Mouse (Mus musculus) kidney, adult 2 months (tissue): ENCODE results near the gene Itpripl2. TPM values are rescaled to one million over a fixed set of nuclear protein-coding genes. Genes with fewer than 3 reads are reported as not detected.

ENCODE experiments used
- DNase-seq: peaks from one replicate; pipeline ENCODE4 v3.0.0; 2021
- H3K27ac ChIP-seq: fragments of 200-500 bp; 2 replicates; pipeline ENCODE4 v1.5.1; 2012; ENCODE audit warnings: low read depth, low read length, control low read depth, inconsistent platforms; ENCODE audit not compliant: insufficient read depth
- H3K27me3 ChIP-seq: fragments of 200-500 bp; replicated peaks from 2 replicates; pipeline ENCODE4 v1.6.1; 2012; ENCODE audit warnings: mild to moderate bottlenecking, moderate library complexity, low read length, inconsistent platforms; ENCODE audit not compliant: control insufficient read depth, insufficient read depth
- H3K36me3 ChIP-seq: fragments of 200-500 bp; 2 replicates; pipeline ENCODE4 v1.6.1; 2012; ENCODE audit warnings: mild to moderate bottlenecking, moderate library complexity, low read length, inconsistent platforms; ENCODE audit not compliant: control insufficient read depth, insufficient read depth
- H3K4me1 ChIP-seq: fragments of 200-500 bp; 2 replicates; pipeline ENCODE4 v1.6.1; 2011; ENCODE audit warnings: low read length; ENCODE audit not compliant: control insufficient read depth, insufficient read depth
- H3K4me3 ChIP-seq: fragments of 200-500 bp; 2 replicates; pipeline ENCODE4 v1.5.1; 2011; ENCODE audit warnings: mild to moderate bottlenecking, low read depth, low read length, control low read depth; ENCODE audit not compliant: insufficient read depth
- CTCF ChIP-seq: fragments of 200-500 bp; conservative IDR thresholded peaks from 2 replicates; pipeline ENCODE4 v1.5.1; 2011; ENCODE audit warnings: low read depth, mild to moderate bottlenecking, control low read depth, low read length, moderate library complexity, mixed read lengths; ENCODE audit not compliant: insufficient read depth, insufficient read length
- POLR2A ChIP-seq: fragments of 200-500 bp; IDR thresholded peaks from one replicate; pipeline ENCODE4 v1.6.1; 2011; ENCODE audit warnings: low read depth, low read length, control low read depth
- WGBS: fragments of 180-500 bp; shearing (Covaris S2); methylation state at CpG from one replicate; pipeline ENCODE4 v1.1.7; 2018; 5-methylcytosine and 5-hydroxymethylcytosine counted together
- polyA plus RNA-seq: library from polyadenylated mRNA; depleted of rRNA; stranded (reverse); fragments of >200 nt; gene quantifications from 2 replicates; pipeline ENCODE4 v1.2.3, GENCODE M21; 2012

Gene Itpripl2
- polyA plus RNA-seq, 1 experiment = 6.9 TPM

DNA sequence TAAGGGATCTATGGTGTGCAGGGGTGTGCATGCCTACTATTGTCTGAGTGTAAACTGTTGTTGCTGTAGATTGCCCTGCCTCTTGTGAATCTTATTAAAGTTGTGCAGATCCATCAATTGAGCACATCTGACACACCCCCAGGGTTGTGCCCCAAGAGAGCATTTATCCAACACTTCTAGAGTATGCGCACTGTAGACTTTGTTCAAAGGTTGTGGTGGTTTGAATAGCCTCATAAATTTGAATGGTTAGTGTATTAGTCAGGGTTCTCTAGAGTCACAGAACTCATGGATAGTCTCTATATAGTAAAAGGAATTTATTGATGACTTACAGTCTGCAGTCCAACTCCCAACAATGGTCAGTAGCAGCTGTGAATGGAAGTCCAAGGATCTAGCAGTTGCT, 18.9 kb downstream of the Itpripl2 start:
- Histone ChIP-seq H3K27me3 (no peaks in the 10 kb centered on the region), H3K27ac (no peak overlapping the region), H3K4me1 (no peaks in the 10 kb centered on the region), H3K4me3 (no peak overlapping the region), H3K36me3 (no peaks in the 10 kb centered on the region)
- TF ChIP-seq POLR2A (no peak), CTCF (no peak)
- 96% methylated on average over 1 of the region's 1 CpGs for WGBS
- no peak for DNase-seq

DNA sequence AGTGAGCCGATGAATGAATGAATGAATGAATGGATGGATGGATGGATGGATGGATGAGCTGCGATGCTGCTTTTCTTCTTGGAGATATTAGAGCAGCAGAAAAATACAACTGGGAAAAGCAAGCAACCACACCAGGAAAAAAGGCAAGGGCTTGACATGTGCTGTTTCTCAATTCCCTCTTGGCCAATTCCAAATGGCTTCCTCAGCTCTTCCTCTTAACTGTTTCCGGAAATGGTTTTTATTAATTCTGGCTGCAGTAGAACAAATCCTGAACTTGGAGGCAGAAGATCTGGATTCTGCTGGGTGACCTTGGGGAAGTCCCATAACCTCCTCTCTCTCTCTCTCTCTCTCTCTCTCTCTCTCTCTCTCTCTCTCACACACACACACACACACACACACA, 23.7 kb downstream of the Itpripl2 start:
- peak; percentile 42 for DNase-seq
- no peaks in the 10 kb centered on the region for H3K4me1 ChIP-seq
- H3K36me3 ChIP-seq = no peaks in the 10 kb centered on the region
- H3K27ac ChIP-seq = 0 out of 2 replicates have a peak overlapping the region, but pooled peaks have one; percentile 6
- WGBS = 79% methylated on average over 3 of the region's 3 CpGs
- no peaks in the 10 kb centered on the region for H3K27me3 ChIP-seq
- TF ChIP-seq POLR2A (no peak), CTCF (no peak)
- no peak overlapping the region for H3K4me3 ChIP-seq

DNA sequence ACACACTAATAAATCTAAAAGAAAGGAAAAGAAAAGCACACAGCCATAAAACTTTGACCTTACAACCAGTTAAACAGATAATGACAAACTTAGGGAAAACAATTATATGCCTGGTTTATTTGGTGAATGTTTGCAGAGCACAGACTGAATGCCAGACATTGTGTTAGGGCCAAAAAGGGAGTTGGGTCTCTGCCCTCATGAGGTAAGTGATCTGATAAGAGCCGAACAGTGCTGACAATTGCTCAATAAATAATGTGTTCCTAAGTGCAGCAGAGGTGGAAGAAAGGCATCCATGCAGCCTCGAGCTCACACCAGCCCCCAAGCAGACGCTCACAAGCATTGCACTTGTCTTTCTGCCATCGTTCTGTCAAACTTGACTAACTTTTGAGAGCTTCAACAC, 27.3 kb downstream of the Itpripl2 start:
- 19% methylated on average over 4 of the region's 4 CpGs for WGBS
- Histone ChIP-seq H3K27me3 (no peaks in the 10 kb centered on the region), H3K4me1 (no peaks in the 10 kb centered on the region), H3K4me3 (no peak overlapping the region), H3K27ac (no peak overlapping the region), H3K36me3 (no peaks in the 10 kb centered on the region)
- DNase-seq = peak; percentile 28
- TF ChIP-seq CTCF (no peak), POLR2A (no peak)

GRCm38 (mm10) chr7:118462818-118463762, 28.7 kb downstream of the Itpripl2 start:
- Histone ChIP-seq H3K4me1 (no peaks in the 10 kb centered on the region), H3K27me3 (no peaks in the 10 kb centered on the region), H3K4me3 (no peak overlapping the region), H3K36me3 (no peaks in the 10 kb centered on the region), H3K27ac (no peak overlapping the region)
- TF ChIP-seq CTCF (no peak), POLR2A (no peak)
- DNase-seq = no peak
- WGBS = 38% methylated on average over 11 of the region's 11 CpGs

DNA sequence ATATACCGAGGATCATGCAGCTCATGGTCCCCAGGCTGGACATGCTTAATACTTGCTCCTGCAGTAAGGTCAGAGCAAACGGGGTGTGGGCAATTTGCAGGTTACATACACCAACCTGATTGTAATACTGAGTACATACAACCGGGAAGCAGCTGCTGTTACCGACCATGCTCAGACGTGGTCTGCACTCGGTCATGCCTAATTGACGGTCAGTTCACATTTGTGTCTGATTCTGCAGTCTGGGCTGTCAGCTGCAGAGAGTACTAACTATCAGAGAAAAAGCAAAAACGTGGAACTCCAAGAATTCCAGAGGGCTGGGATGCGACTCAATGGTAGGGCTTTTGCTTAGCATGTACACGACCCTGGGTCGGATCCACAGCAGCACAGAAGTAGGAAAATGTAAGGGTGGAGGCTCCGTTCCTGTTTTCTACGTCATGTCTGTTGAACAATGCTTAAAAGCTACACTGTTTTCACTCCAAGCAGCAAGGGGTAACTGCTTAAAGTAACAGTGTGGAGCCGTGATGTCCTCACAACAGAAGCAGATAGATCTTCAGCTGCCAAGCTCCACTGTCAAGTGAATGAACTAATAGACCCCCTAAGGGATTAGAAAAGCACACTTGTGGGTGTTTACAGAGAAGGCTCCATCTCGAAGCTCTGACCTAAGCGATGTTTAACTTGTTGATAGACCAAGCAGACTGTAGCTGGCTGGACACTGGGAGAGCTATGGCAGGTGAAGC, 30.2 kb downstream of the Itpripl2 start:
- TF ChIP-seq CTCF = no peak
- no peak for TF ChIP-seq POLR2A
- H3K27ac ChIP-seq = no peak overlapping the region
- no peaks in the 10 kb centered on the region for H3K27me3 ChIP-seq
- WGBS = 52% methylated on average over 16 of the region's 16 CpGs
- H3K36me3 ChIP-seq = no peaks in the 10 kb centered on the region
- no peak overlapping the region for H3K4me3 ChIP-seq
- H3K4me1 ChIP-seq = no peaks in the 10 kb centered on the region
- no peak for DNase-seq

DNA sequence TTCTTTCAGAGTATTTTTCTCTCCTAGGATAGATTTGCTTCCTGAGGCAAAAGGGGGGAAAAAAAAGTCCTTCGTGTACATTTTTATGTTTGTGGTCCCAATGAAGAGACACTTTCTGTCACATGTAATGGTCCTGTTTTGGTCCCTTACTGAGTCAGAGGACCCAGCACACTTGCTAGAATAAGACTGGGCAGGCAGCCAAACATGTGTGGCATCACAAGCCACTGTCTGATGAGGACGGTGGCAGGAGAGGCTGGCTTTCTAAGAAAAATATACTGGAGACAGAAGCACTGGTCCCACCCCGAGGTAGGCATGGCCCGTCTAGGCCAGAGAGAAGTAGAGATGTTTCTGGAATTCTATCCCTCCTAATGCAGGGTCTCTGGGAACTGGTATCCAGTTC, 38.1 kb downstream of the Itpripl2 start:
- TF ChIP-seq CTCF (no peak), POLR2A (no peak)
- H3K27me3 ChIP-seq = no peaks in the 10 kb centered on the region
- no peak overlapping the region for H3K27ac ChIP-seq
- H3K4me1 ChIP-seq = no peaks in the 10 kb centered on the region
- H3K36me3 ChIP-seq = no peaks in the 10 kb centered on the region
- 55% methylated on average over 4 of the region's 4 CpGs for WGBS
- no peak for DNase-seq
- H3K4me3 ChIP-seq = no peak overlapping the region

DNA sequence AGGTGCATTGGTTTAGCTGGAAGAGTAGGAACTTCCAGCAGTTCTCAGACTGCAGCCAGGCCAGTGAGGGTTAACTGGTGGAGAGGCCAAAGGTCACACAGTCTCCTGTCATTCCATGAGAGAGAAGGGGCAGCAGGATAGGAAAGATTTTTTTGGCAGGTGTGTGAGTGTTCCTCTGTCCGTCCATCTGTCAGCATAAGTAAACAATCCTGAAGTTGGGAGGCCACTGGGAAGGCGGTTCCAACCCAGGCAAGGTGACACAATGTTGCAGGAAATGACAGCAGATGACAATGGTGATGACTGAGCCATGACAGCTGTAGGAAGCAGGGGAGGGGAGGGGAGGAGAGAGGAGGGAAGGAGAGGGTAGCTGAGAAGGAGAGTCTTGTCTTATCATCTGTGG, 38.8 kb downstream of the Itpripl2 start:
- no peaks in the 10 kb centered on the region for H3K4me1 ChIP-seq
- no peak for DNase-seq
- H3K27ac ChIP-seq = no peak overlapping the region
- H3K27me3 ChIP-seq = no peaks in the 10 kb centered on the region
- 54% methylated on average over 2 of the region's 2 CpGs for WGBS
- TF ChIP-seq POLR2A (no peak), CTCF (no peak)
- H3K4me3 ChIP-seq = no peak overlapping the region
- H3K36me3 ChIP-seq = no peaks in the 10 kb centered on the region
